Mouse (Mus musculus) kidney, embryonic 15.5 days (tissue): Measurements from ENCODE around the gene Gemin5. TPM values are rescaled to one million over a fixed set of nuclear protein-coding genes. Genes with fewer than 3 reads are reported as not detected.
"Not testable (repeated sequence)": the region's sequence is repeated elsewhere in the genome, so short reads cannot be mapped to it uniquely, and the experiment has no call there.

Source experiments
- ATAC-seq: fragments of 200-750 bp; cut with Nextera tagmentation; replicated peaks from 2 replicates; pipeline ENCODE4 v1.8.0; 2017; ENCODE audit warnings: moderate TSS enrichment; ENCODE audit not compliant: low FRiP score
- H3K27ac ChIP-seq: fragments of 300-500 bp; sonication (generic); 2 replicates; pipeline ENCODE4 v1.5.1; 2015; ENCODE audit warnings: mild to moderate bottlenecking, inconsistent platforms
- H3K27me3 ChIP-seq: fragments of 300-500 bp; sonication (generic); 2 replicates; pipeline ENCODE4 v1.6.1; 2015; ENCODE audit warnings: inconsistent platforms
- H3K36me3 ChIP-seq: fragments of 300-500 bp; sonication (generic); 2 replicates; pipeline ENCODE4 v1.6.1; 2015; ENCODE audit warnings: inconsistent platforms
- H3K4me1 ChIP-seq: fragments of 300-500 bp; sonication (generic); 2 replicates; pipeline ENCODE4 v1.6.1; 2015; ENCODE audit warnings: inconsistent platforms
- H3K4me2 ChIP-seq: fragments of 300-500 bp; sonication (generic); 2 replicates; pipeline ENCODE4 v1.6.1; 2015; ENCODE audit warnings: moderate library complexity, mild to moderate bottlenecking, inconsistent platforms
- H3K4me3 ChIP-seq: fragments of 300-500 bp; sonication (generic); replicated peaks from 2 replicates; pipeline ENCODE4 v1.5.1; 2015; ENCODE audit warnings: mild to moderate bottlenecking, inconsistent platforms
- H3K9ac ChIP-seq: fragments of 300-500 bp; sonication (generic); 2 replicates; pipeline ENCODE4 v1.6.1; 2015; ENCODE audit warnings: mild to moderate bottlenecking, inconsistent platforms
- H3K9me3 ChIP-seq: fragments of 300-500 bp; sonication (generic); replicated peaks from 2 replicates; pipeline ENCODE4 v1.6.1; 2016; ENCODE audit warnings: inconsistent platforms
- WGBS: fragments of 180-500 bp; shearing (Covaris S2); methylation state at CpG from one replicate; pipeline ENCODE4 v1.1.7; 2015; ENCODE audit warnings: mixed read lengths; 5-methylcytosine and 5-hydroxymethylcytosine counted together
- polyA plus RNA-seq: library from polyadenylated mRNA; unstranded; fragments of >200 nt; fragmentation: Nextera tagmentation; extraction: Ambion mirVana; gene quantifications from 2 replicates; pipeline ENCODE4 v1.2.1, GENCODE M21; 2015

The Gemin5 gene
- polyA plus RNA-seq, 1 experiment from 2014 or later = 24.5 TPM

GRCm38 (mm10) chr11:58199229-58200037 is 31.1 kb upstream of the Gemin5 start, which contains the start of the genes Igtp and Irgm2:
TSS of gene Igtp (plus strand) at chr11:58199556.
TSS of gene Irgm2 (plus strand) at chr11:58199618.
- peak; percentile 93 for ATAC-seq
- Histone ChIP-seq H3K27ac (peak within 1 kb of the TSS; percentile 74; the same call in 1 of the 2 replicates), H3K4me2 (peak within 1 kb of the TSS; percentile 62), H3K9ac (peak within 1 kb of the TSS; percentile 43), H3K4me3 (peak within 1 kb of the TSS; percentile 69)
- H3K27me3 ChIP-seq, H3K4me1 ChIP-seq, H3K9me3 ChIP-seq, H3K36me3 ChIP-seq: not testable (repeated sequence)
- 7% methylated on average over 14 of the region's 15 CpGs for WGBS

- Histone ChIP-seq H3K4me2 (peak overlapping the region; percentile 62), H3K4me3 (peak overlapping the region; percentile 69), H3K27me3 (no peaks in the 10 kb centered on the region), H3K9me3 (no peaks in the 10 kb centered on the region), H3K27ac (no peak overlapping the region), H3K9ac (no peak overlapping the region), H3K36me3 (no peaks in the 10 kb centered on the region), H3K4me1 (peaks cover 13% of the 10 kb centered on the region)
- WGBS = 88% methylated on average over 4 of the region's 4 CpGs
- no peak for ATAC-seq
These were observed 30.3 kb upstream of the Gemin5 start for GRCm38 (mm10) chr11:58198663-58199062.

GRCm38 (mm10) chr11:58193860-58194520 is 25.7 kb upstream of the Gemin5 start:
- ATAC-seq = no peak; the same call in 1 of the 2 replicates
- peaks cover 18% of the 10 kb centered on the region for H3K4me1 ChIP-seq
- 48% methylated on average over 4 of the region's 4 CpGs for WGBS

GRCm38 (mm10) chr11:58193326-58193725 is 25.0 kb upstream of the Gemin5 start:
- H3K4me3 ChIP-seq = no peak overlapping the region
- no peak overlapping the region for H3K4me2 ChIP-seq
- H3K36me3 ChIP-seq = no peaks in the 10 kb centered on the region
- H3K9ac ChIP-seq = no peak overlapping the region
- ATAC-seq = no peak
- no peaks in the 10 kb centered on the region for H3K27me3 ChIP-seq
- H3K4me1 ChIP-seq = peaks cover 18% of the 10 kb centered on the region
- WGBS = 78% methylated on average over 3 of the region's 3 CpGs
- no peaks in the 10 kb centered on the region for H3K9me3 ChIP-seq
- H3K27ac ChIP-seq = peak overlapping the region; percentile 37; the same call in 1 of the 2 replicates

More at GRCm38 (mm10) chr11:58193860-58194520, 25.7 kb upstream of the Gemin5 start:
- H3K4me3 ChIP-seq = no peak overlapping the region
- H3K9ac ChIP-seq = no peak overlapping the region
- H3K27ac ChIP-seq = peak overlapping the region; percentile 37; the same call in 1 of the 2 replicates
- no peaks in the 10 kb centered on the region for H3K27me3 ChIP-seq
- no peaks in the 10 kb centered on the region for H3K36me3 ChIP-seq
- no peaks in the 10 kb centered on the region for H3K9me3 ChIP-seq
- H3K4me2 ChIP-seq = 0 out of 2 replicates have a peak overlapping the region, but pooled peaks have one; percentile 1

- Histone ChIP-seq H3K4me2 (no peak overlapping the region), H3K27me3 (no peaks in the 10 kb centered on the region), H3K4me1 (peaks cover 11% of the 10 kb centered on the region), H3K9ac (no peak overlapping the region), H3K36me3 (no peaks in the 10 kb centered on the region), H3K4me3 (no peak overlapping the region), H3K27ac (no peak overlapping the region), H3K9me3 (no peaks in the 10 kb centered on the region)
- WGBS = 89% methylated on average over 6 of the region's 6 CpGs
- no peak for ATAC-seq
These were observed 21.3 kb upstream of the Gemin5 start for GRCm38 (mm10) chr11:58189675-58190074.

- H3K9ac ChIP-seq = no peak overlapping the region
- no peak overlapping the region for H3K4me2 ChIP-seq
- no peak for ATAC-seq
- no peaks in the 10 kb centered on the region for H3K27me3 ChIP-seq
- H3K4me3 ChIP-seq = no peak overlapping the region
- H3K9me3 ChIP-seq = no peaks in the 10 kb centered on the region
- 89% methylated on average over 3 of the region's 3 CpGs for WGBS
- no peak overlapping the region for H3K27ac ChIP-seq
- no peaks in the 10 kb centered on the region for H3K4me1 ChIP-seq
- peaks cover 17% of the 10 kb centered on the region for H3K36me3 ChIP-seq
These were observed 15.2 kb upstream of the Gemin5 start for GRCm38 (mm10) chr11:58183579-58183978.

- Histone ChIP-seq H3K4me2 (no peak overlapping the region), H3K4me1 (no peaks in the 10 kb centered on the region), H3K27ac (no peak overlapping the region), H3K27me3 (no peaks in the 10 kb centered on the region), H3K9ac (no peak overlapping the region), H3K4me3 (no peak overlapping the region), H3K36me3 (peaks cover 45% of the 10 kb centered on the region), H3K9me3 (no peaks in the 10 kb centered on the region)
- 91% methylated on average over 7 of the region's 7 CpGs for WGBS
- ATAC-seq = no peak
These were observed 12.4 kb upstream of the Gemin5 start for GRCm38 (mm10) chr11:58180756-58181155.

GRCm38 (mm10) chr11:58179986-58180385 is 11.6 kb upstream of the Gemin5 start:
- 93% methylated on average over 6 of the region's 6 CpGs for WGBS
- H3K36me3 ChIP-seq = peaks cover 53% of the 10 kb centered on the region
- ATAC-seq, H3K4me1 ChIP-seq, H3K27ac ChIP-seq, H3K9me3 ChIP-seq, H3K4me2 ChIP-seq, H3K4me3 ChIP-seq, H3K9ac ChIP-seq, H3K27me3 ChIP-seq: not testable (repeated sequence)

GRCm38 (mm10) chr11:58179563-58179962 is 11.2 kb upstream of the Gemin5 start:
- no peaks in the 10 kb centered on the region for H3K27me3 ChIP-seq
- H3K4me3 ChIP-seq = no peak overlapping the region
- WGBS = 36% methylated on average over 3 of the region's 3 CpGs
- H3K36me3 ChIP-seq = peaks cover 57% of the 10 kb centered on the region
- H3K4me1 ChIP-seq = no peaks in the 10 kb centered on the region
- no peak overlapping the region for H3K4me2 ChIP-seq
- ATAC-seq = 0 out of 2 replicates have a peak, but pooled peaks have one; percentile 52
- no peaks in the 10 kb centered on the region for H3K9me3 ChIP-seq
- H3K27ac ChIP-seq = no peak overlapping the region
- no peak overlapping the region for H3K9ac ChIP-seq

GRCm38 (mm10) chr11:58171459-58172091 is 3.2 kb upstream of the Gemin5 start, which contains the start of gene Mrpl22:
TSS of gene Mrpl22 (plus strand) at chr11:58171661.
- Histone ChIP-seq H3K9me3 (no peaks in the 10 kb centered on the region), H3K4me3 (peak within 1 kb of the TSS; percentile 66), H3K4me2 (peak within 1 kb of the TSS; percentile 73), H3K4me1 (peaks cover 23% of the 10 kb centered on the region), H3K27me3 (no peaks in the 10 kb centered on the region), H3K27ac (peak within 1 kb of the TSS; percentile 74), H3K9ac (peak within 1 kb of the TSS; percentile 69), H3K36me3 (peaks cover 41% of the 10 kb centered on the region)
- under 1% methylated on average over 34 of the region's 34 CpGs for WGBS
- ATAC-seq = peak; percentile 82

GRCm38 (mm10) chr11:58169666-58170065 is 1.3 kb upstream of the Gemin5 start:
- no peak overlapping the region for H3K4me3 ChIP-seq
- H3K36me3 ChIP-seq = peaks cover 41% of the 10 kb centered on the region
- H3K4me1 ChIP-seq = peaks cover 23% of the 10 kb centered on the region
- no peak overlapping the region for H3K9ac ChIP-seq
- ATAC-seq = no peak
- no peaks in the 10 kb centered on the region; the same call in 1 of the 2 replicates for H3K9me3 ChIP-seq
- H3K27ac ChIP-seq = no peak overlapping the region
- no peak overlapping the region for H3K4me2 ChIP-seq
- no peaks in the 10 kb centered on the region for H3K27me3 ChIP-seq
- WGBS = 74% methylated on average over 4 of the region's 4 CpGs

GRCm38 (mm10) chr11:58167822-58168166 is 545 bp downstream of the Gemin5 start:
- no peak for ATAC-seq
- peak overlapping the region; percentile 80 for H3K4me3 ChIP-seq
- whole genome bisulfite sequencing = under 1% methylated on average over 8 of the region's 8 CpGs

More at GRCm38 (mm10) chr11:58167822-58168166, 545 bp downstream of the Gemin5 start:
- Histone ChIP-seq H3K9me3 (no peaks in the 10 kb centered on the region; the same call in 1 of the 2 replicates), H3K36me3 (peaks cover 41% of the 10 kb centered on the region), H3K4me2 (peak overlapping the region; percentile 76), H3K4me1 (peaks cover 20% of the 10 kb centered on the region), H3K27me3 (no peaks in the 10 kb centered on the region), H3K9ac (peak overlapping the region; percentile 68), H3K27ac (peak overlapping the region; percentile 66)
